Mouse (Mus musculus) neural tube, embryonic 12.5 days (tissue): ENCODE measurements around the gene Psma5. TPM values are rescaled to one million over a fixed set of nuclear protein-coding genes. Genes with fewer than 3 reads are reported as not detected.

Source experiments
- ATAC-seq: fragments of 200-750 bp; cut with Nextera tagmentation; 2 replicates; pipeline ENCODE4 v1.8.0; 2017; ENCODE audit warnings: low read depth, mild to moderate bottlenecking, moderate TSS enrichment, moderate library complexity; ENCODE audit not compliant: low FRiP score
- H3K27ac ChIP-seq: fragments of 300-500 bp; sonication (generic); 2 replicates; pipeline ENCODE4 v1.5.1; 2016
- H3K27me3 ChIP-seq: fragments of 300-500 bp; sonication (generic); replicated peaks from 2 replicates; pipeline ENCODE4 v1.6.1; 2016; ENCODE audit warnings: mild to moderate bottlenecking
- H3K36me3 ChIP-seq: fragments of 300-500 bp; sonication (generic); 2 replicates; pipeline ENCODE4 v1.6.1; 2016; ENCODE audit warnings: mild to moderate bottlenecking
- H3K4me1 ChIP-seq: fragments of 300-500 bp; sonication (generic); 2 replicates; pipeline ENCODE4 v1.6.1; 2016
- H3K4me2 ChIP-seq: fragments of 300-500 bp; sonication (generic); replicated peaks from 2 replicates; pipeline ENCODE4 v1.6.1; 2016; ENCODE audit warnings: mild to moderate bottlenecking
- H3K4me3 ChIP-seq: fragments of 300-500 bp; sonication (generic); 2 replicates; pipeline ENCODE4 v1.5.1; 2016
- H3K9ac ChIP-seq: fragments of 300-500 bp; sonication (generic); 2 replicates; pipeline ENCODE4 v1.6.1; 2016; ENCODE audit warnings: mild to moderate bottlenecking
- H3K9me3 ChIP-seq: fragments of 300-500 bp; sonication (generic); 2 replicates; pipeline ENCODE4 v1.6.1; 2016; ENCODE audit warnings: mild to moderate bottlenecking
- WGBS: fragments of 180-500 bp; shearing (Covaris S2); methylation state at CpG from one replicate; pipeline ENCODE4 v1.1.7; 2016; 5-methylcytosine and 5-hydroxymethylcytosine counted together
- polyA plus RNA-seq: library from polyadenylated mRNA; unstranded; fragments of >200 nt; fragmentation: Nextera tagmentation; extraction: Ambion mirVana; gene quantifications from 2 replicates; pipeline ENCODE4 v1.2.1, GENCODE M21; 2016

The Psma5 gene
- polyA plus RNA-seq, 1 experiment from 2014 or later: 217 TPM

DNA sequence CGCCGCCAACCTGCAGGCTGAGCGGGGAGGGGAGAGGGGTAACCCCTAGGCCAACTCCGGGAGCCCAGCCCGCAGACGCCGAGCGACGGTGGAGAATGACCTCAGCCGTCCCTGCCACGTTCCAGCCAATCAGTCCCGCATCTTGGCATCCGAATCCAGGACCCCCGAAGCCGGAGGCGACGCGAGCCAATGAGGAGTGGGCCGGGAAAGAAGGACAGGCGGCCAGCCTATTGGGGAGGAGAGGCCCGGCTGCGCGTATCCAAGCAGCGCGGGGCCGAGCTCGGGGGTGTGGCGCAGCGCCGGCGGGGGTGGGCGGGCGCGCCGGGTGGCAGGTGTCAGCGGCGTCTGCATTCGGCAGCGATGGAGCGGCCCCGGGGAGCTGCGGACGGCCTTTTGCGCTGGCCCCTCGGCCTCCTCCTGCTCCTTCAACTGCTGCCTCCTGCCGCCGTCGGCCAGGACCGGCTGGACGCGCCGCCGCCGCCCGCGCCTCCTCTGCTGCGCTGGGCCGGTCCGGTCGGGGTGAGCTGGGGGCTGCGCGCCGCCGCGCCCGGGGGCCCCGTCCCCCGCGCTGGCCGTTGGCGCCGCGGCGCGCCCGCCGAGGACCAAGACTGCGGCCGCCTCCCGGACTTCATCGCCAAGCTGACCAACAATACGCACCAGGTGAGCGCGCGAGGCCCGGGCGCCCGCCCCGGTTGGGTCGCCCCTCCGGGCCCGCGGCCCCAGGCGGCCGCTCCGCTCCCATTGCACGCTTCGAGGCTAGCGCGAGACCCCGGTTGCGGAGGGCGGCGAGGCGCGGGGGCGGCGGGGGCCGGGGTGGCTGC lies 27.3 kb downstream of the Psma5 start, which contains the start of gene Sort1:
Gene Sort1 (plus strand): TSS at position 302 of the 821 bp plus-strand sequence.
- H3K27me3 ChIP-seq: no peaks in the 10 kb centered on the region
- peak within 1 kb of the TSS; percentile 97 for H3K9ac ChIP-seq
- peak within 1 kb of the TSS; percentile 98 for H3K4me3 ChIP-seq
- peak within 1 kb of the TSS; percentile 76 for H3K27ac ChIP-seq
- H3K36me3 ChIP-seq: no peaks in the 10 kb centered on the region
- H3K9me3 ChIP-seq: no peaks in the 10 kb centered on the region
- ATAC-seq: peak; percentile 98
- peak within 1 kb of the TSS; percentile 82 for H3K4me2 ChIP-seq
- 0% methylated on average over 98 of the region's 109 CpGs for WGBS
- H3K4me1 ChIP-seq: peaks cover 50% of the 10 kb centered on the region

DNA sequence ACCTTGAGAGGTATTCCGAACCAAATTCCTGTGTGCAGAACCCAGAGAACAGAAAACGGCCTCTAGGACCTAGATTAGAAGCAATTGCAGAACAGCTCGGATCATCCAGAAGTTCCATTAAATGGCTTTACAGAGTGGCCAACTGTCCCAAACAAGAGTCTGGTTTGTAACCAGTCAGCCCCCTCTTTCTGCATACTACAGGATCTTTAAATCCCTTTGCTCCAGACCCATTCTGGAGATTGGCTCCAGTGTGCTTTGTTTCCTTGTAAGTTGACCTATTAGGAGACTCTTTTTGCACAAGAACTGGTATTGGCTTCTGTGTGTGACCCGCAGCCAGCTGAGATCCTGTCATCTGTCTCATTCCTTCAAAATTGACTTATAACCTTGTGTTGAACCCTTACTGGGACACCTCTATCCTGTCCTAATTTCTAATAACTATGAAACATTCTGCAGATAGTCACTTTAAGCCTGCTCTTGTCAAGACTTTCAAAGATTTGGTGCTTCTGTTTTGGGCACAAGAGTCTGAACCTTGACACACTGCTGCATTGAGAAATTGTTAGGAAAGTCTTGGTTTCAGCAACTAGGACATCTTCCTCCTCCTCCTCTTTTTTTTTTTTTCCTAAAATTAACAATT lies 28.5 kb downstream of the Psma5 start:
- WGBS: 56% methylated on average over 4 of the region's 4 CpGs
- Histone ChIP-seq H3K4me1 (peaks cover 55% of the 10 kb centered on the region), H3K36me3 (no peaks in the 10 kb centered on the region), H3K4me2 (peak overlapping the region; percentile 82), H3K27me3 (no peaks in the 10 kb centered on the region), H3K9ac (peak overlapping the region; percentile 97), H3K4me3 (peak overlapping the region; percentile 98), H3K9me3 (no peaks in the 10 kb centered on the region), H3K27ac (no peak overlapping the region)
- no peak for ATAC-seq

DNA sequence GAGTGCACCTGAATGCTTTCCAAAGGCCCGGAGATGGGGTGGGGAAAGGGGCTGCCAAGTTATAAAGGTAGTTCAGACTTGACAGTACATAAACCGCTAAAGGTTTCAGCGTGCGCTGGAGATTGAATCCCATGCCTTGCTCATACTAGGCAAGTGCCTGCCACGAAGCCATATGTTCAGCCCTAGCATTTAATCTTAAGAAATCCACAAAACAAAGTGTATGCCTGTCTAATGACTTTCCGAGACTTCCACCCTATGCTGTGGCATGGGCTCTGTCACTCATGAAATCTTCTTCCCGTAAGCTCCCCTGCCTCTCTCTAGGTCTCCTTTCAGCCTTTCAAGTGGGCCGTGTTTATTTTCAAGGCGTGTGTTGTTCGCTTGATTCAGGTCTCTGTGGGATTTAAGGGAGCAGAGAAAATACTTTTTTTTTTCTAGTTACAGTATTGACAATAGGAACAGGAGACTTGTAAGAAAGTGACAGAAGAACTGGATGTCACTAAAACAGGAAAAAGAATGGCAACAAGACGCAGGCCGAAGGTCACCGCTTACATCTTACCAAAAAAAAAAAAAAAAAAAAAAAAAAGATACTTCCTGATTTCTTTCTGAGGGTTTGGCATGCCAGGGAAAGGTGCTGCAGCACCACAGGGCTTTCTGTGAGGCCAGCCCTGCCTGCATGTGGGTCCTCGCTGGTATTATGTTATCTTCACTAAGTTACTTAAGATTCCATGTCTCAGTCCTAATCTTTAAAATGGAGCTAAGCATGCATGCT lies 30.1 kb downstream of the Psma5 start:
- Histone ChIP-seq H3K9ac (0 out of 2 replicates have a peak overlapping the region, but pooled peaks have one; percentile 1), H3K27ac (no peak overlapping the region), H3K27me3 (no peaks in the 10 kb centered on the region), H3K4me2 (peak overlapping the region; percentile 82), H3K4me3 (no peak overlapping the region), H3K4me1 (peaks cover 69% of the 10 kb centered on the region), H3K36me3 (no peaks in the 10 kb centered on the region; the same call in 1 of the 2 replicates), H3K9me3 (no peaks in the 10 kb centered on the region)
- ATAC-seq: no peak
- WGBS: 59% methylated on average over 14 of the region's 14 CpGs

GRCm38 (mm10) chr3:108287811-108288805 lies 31.4 kb downstream of the Psma5 start:
- H3K4me1 ChIP-seq: peaks cover 66% of the 10 kb centered on the region
- no peaks in the 10 kb centered on the region; the same call in 1 of the 2 replicates for H3K36me3 ChIP-seq
- no peak overlapping the region for H3K27ac ChIP-seq
- no peak overlapping the region for H3K4me3 ChIP-seq
- no peaks in the 10 kb centered on the region for H3K27me3 ChIP-seq
- H3K9ac ChIP-seq: 0 out of 2 replicates have a peak overlapping the region, but pooled peaks have one; percentile 21
- 11% methylated on average over 17 of the region's 17 CpGs for WGBS
- no peaks in the 10 kb centered on the region for H3K9me3 ChIP-seq
- H3K4me2 ChIP-seq: peak overlapping the region; percentile 47
- no peak for ATAC-seq

- Histone ChIP-seq H3K4me1 (peaks cover 68% of the 10 kb centered on the region), H3K9ac (no peak overlapping the region), H3K9me3 (no peaks in the 10 kb centered on the region), H3K36me3 (no peaks in the 10 kb centered on the region; the same call in 1 of the 2 replicates), H3K4me3 (no peak overlapping the region), H3K4me2 (no peak overlapping the region), H3K27ac (no peak overlapping the region), H3K27me3 (no peaks in the 10 kb centered on the region)
- no peak for ATAC-seq
- WGBS: 81% methylated on average over 13 of the region's 13 CpGs
Measured at GRCm38 (mm10) chr3:108289311-108290130, 32.8 kb downstream of the Psma5 start.

GRCm38 (mm10) chr3:108291036-108291799 lies 34.5 kb downstream of the Psma5 start:
- 64% methylated on average over 17 of the region's 17 CpGs for WGBS
- Histone ChIP-seq H3K27me3 (no peaks in the 10 kb centered on the region), H3K4me2 (no peak overlapping the region), H3K9ac (no peak overlapping the region), H3K9me3 (no peaks in the 10 kb centered on the region), H3K4me1 (peaks cover 68% of the 10 kb centered on the region), H3K36me3 (no peaks in the 10 kb centered on the region; the same call in 1 of the 2 replicates), H3K27ac (no peak overlapping the region), H3K4me3 (no peak overlapping the region)
- no peak for ATAC-seq

- Histone ChIP-seq H3K4me3 (no peak overlapping the region), H3K9me3 (no peaks in the 10 kb centered on the region), H3K4me2 (no peak overlapping the region), H3K4me1 (peaks cover 51% of the 10 kb centered on the region), H3K9ac (no peak overlapping the region), H3K36me3 (no peaks in the 10 kb centered on the region; the same call in 1 of the 2 replicates), H3K27ac (no peak overlapping the region), H3K27me3 (no peaks in the 10 kb centered on the region)
- WGBS: 46% methylated on average over 2 of the region's 2 CpGs
- no peak for ATAC-seq
Measured at GRCm38 (mm10) chr3:108294398-108294797, 37.7 kb downstream of the Psma5 start.

DNA sequence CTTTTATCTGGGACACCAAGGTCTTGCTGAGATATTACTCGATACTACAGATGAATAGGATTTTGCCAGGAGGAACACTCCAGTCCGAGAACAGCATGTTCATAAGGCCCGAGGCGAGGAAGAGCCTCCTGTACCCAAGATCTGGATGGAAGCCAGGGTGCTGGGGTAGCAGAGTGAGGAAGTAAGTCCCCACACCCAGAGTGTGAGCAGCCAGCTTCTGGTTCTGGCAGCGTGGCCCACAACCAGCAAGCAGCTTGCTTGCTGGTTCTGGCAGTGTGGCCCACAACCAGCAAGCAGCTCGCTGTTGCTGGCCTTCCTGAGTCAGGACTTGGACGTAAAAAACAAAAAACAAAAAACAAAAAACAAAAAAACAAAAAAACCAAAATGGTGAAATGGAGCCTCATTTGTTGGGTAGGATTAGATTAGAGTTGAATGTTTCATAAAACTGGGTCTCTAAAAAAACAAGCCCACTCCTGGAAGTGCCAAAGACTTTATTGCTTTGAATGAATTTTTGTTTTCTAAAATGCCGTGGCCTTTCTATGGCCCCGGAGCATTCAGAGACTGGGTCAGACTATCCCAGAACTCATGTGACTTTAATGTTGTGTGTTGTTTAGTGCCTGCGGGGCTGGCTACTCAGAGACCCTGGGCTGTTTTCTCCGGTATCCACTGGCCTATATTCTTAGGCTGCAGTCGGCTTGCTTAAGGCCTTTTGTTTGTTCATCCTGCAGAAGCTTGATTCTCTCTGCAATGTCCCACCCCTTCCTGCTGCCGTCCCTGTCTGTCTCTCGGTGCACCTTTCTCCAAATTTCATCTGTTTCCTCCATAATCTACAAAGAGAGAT lies 38.9 kb downstream of the Psma5 start:
- Histone ChIP-seq H3K4me1 (peaks cover 46% of the 10 kb centered on the region), H3K9me3 (no peaks in the 10 kb centered on the region), H3K27ac (peak overlapping the region; percentile 37; the same call in 1 of the 2 replicates), H3K4me2 (peak overlapping the region; percentile 49), H3K9ac (peak overlapping the region; percentile 26; the same call in 1 of the 2 replicates), H3K27me3 (no peaks in the 10 kb centered on the region), H3K36me3 (no peaks in the 10 kb centered on the region; the same call in 1 of the 2 replicates), H3K4me3 (no peak overlapping the region)
- 33% methylated on average over 14 of the region's 14 CpGs for WGBS
- peak; percentile 48; the same call in 1 of the 2 replicates for ATAC-seq

- no peaks in the 10 kb centered on the region; the same call in 1 of the 2 replicates for H3K36me3 ChIP-seq
- WGBS: 20% methylated on average over 14 of the region's 14 CpGs
- H3K4me1 ChIP-seq: peaks cover 39% of the 10 kb centered on the region
Measured at GRCm38 (mm10) chr3:108296220-108297049, 39.7 kb downstream of the Psma5 start.

More at GRCm38 (mm10) chr3:108296220-108297049, 39.7 kb downstream of the Psma5 start:
- H3K9ac ChIP-seq: peak overlapping the region; percentile 9; the same call in 1 of the 2 replicates
- peak overlapping the region; percentile 49 for H3K4me2 ChIP-seq
- H3K4me3 ChIP-seq: no peak overlapping the region
- H3K27me3 ChIP-seq: no peaks in the 10 kb centered on the region
- H3K9me3 ChIP-seq: no peaks in the 10 kb centered on the region
- peak overlapping the region; percentile 37; the same call in 1 of the 2 replicates for H3K27ac ChIP-seq
- peak; percentile 77 for ATAC-seq
